Mouse (Mus musculus): Measurements from ENCODE around the gene Ctnnb1. TPM values are rescaled to one million over a fixed set of nuclear protein-coding genes. Genes with fewer than 3 reads are reported as not detected.
A peak's percentile ranks its signal among the peaks of the same experiment; 100 is the strongest.

The Ctnnb1 gene
- 100 to 1,000 TPM; 452 to 506 TPM for total RNA-seq (2021)
- long read RNA-seq, experiment 1, transcript Ctnnb1-201 (15 exons, 3,623 nt): major isoform, 115 of 188 reads
- long read RNA-seq, experiment 1, transcript Ctnnb1-215 (1 exons, 1,292 nt): minor isoform, 8 of 188 reads
- long read RNA-seq, experiment 1, partial matches to known transcripts: 33 of 188 reads
- long read RNA-seq, experiment 1, other reads (novel, unspliced or antisense): 32 of 188 reads
- long read RNA-seq, experiment 2, transcript Ctnnb1-201 (15 exons, 3,623 nt): major isoform, 81 of 143 reads
- long read RNA-seq, experiment 2, partial matches to known transcripts: 32 of 143 reads
- long read RNA-seq, experiment 2, other reads (novel, unspliced or antisense): 29 of 143 reads

DNA sequence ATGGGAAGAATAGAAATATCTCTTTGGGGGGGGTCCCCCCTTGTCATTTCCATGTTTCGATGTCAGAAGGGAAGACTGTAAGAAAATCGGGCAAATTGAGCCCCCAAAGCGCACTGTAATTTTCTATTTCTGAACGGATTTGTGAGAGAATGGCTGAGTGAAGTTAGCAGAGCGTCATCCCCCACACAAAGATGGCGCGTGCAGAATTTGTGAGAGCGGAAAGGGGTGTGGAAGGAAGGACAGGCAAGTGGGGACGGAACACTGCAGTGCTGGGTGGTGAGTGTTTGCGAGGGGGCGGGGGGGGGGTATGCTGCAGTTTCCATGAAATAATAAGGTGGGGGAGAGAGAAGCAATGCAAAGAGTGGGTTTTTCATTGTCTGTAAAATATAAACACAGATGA is at the start of gene Ctnnb1:
TSS of gene Ctnnb1 (plus strand) at position 136 of the 400 bp plus-strand sequence.
- DNase-seq (ENCODE audit: extremely low spot score in 1 of 2, low spot score in 2 of 2): no peak
- intact Hi-C loops (cut with DNase I): no loop called here
- TF ChIP-seq CTCF (IDR thresholded peaks at IDR 0.05): no peak
- Histone ChIP-seq H3K4me3 (no peak within 1 kb of the TSS), H3K27ac (no peak within 1 kb of the TSS)

DNA sequence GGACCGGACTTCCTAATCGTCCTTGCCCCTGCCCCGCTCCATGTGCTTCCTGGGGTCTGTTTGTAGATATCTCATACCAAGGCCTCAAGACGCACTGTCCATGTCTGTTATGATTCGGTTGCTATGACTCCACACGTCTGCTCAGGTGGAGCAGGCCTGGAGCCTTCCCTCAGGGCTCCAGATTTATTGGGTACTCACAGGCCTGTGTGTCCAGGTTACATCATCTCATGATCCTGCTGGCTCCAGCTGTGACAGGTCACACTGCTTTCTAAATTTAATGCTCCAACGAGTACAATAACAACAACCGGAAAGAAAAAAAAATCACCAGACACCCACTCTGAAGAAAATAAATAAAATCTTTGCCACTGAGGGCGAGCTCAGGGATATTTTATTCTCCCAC is 48.7 kb upstream of the Ctnnb1 start:
- TF ChIP-seq CTCF (IDR thresholded peaks at IDR 0.05): no peak
- intact Hi-C loops (cut with DNase I): no loop called here

GRCm38 (mm10) chr9:120881121-120881520 is 47.9 kb upstream of the Ctnnb1 start:
- intact Hi-C loops (cut with DNase I): no loop called here
- H3K4me3 ChIP-seq: no peak overlapping the region
- H3K27ac ChIP-seq: no peak overlapping the region
- no peak for TF ChIP-seq CTCF (IDR thresholded peaks at IDR 0.05)
- DNase-seq (ENCODE audit: extremely low spot score in 1 of 2, low spot score in 2 of 2): no peak

More for the DNA sequence above, 48.7 kb upstream of the Ctnnb1 start:
- Histone ChIP-seq H3K27ac (no peak overlapping the region), H3K4me3 (no peak overlapping the region)
- no peak for DNase-seq (ENCODE audit: extremely low spot score in 1 of 2, low spot score in 2 of 2)

DNA sequence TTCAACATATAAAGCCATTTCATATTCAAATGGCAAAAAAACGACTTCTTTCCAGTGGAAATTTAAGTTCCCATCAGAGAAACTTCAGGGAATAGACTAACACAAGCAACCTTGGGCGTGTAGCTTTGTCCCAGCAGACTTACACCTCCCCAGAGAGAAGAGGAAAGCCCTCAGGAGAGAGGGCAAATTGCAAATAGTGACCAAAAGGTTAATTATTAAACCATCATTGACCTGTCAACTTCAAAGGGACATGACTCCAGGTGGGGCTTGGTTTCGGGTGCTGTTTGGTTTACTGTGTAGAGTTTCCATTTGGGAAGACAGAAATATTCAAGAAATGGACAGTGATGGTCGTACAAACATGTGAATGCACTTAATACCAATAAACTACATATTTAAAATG is 47.2 kb upstream of the Ctnnb1 start:
- H3K4me3 ChIP-seq: no peak overlapping the region
- DNase-seq (ENCODE audit: extremely low spot score in 1 of 2, low spot score in 2 of 2): no peak
- no peak overlapping the region for H3K27ac ChIP-seq
- intact Hi-C loops (cut with DNase I): no loop called here
- no peak for TF ChIP-seq CTCF (IDR thresholded peaks at IDR 0.05)

- no peak overlapping the region for H3K4me3 ChIP-seq
- peak in 1 of 2 experiments; percentile 31 for DNase-seq (ENCODE audit: extremely low spot score in 1 of 2, low spot score in 2 of 2)
- intact Hi-C loops (cut with DNase I): no loop called here
- TF ChIP-seq CTCF (IDR thresholded peaks at IDR 0.05): no peak
- H3K27ac ChIP-seq: no peak overlapping the region
These were observed 44.3 kb upstream of the Ctnnb1 start for GRCm38 (mm10) chr9:120884726-120885125.

DNA sequence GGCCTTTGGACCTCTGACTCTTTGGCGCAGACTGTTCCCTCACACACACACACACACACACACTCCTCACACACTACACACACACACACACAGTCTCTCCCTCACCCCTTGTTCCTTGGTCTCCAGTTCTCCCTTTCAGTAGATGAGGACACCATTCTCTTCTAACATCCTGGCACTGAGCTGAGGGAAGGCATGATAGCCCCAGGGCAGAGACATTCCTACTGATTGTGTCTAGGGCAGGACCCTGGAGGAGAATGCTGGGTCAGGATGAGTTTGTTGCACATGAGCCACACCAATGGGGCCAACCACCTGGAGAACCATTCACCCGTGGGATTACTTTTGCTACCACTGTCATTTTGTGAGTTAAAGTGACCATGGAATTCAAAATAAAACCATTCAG is 41.4 kb upstream of the Ctnnb1 start:
- TF ChIP-seq CTCF (IDR thresholded peaks at IDR 0.05): no peak
- Histone ChIP-seq H3K27ac (no peak overlapping the region), H3K4me3 (no peak overlapping the region)
- intact Hi-C loops (cut with DNase I): no loop called here
- no peak for DNase-seq (ENCODE audit: extremely low spot score in 1 of 2, low spot score in 2 of 2)

DNA sequence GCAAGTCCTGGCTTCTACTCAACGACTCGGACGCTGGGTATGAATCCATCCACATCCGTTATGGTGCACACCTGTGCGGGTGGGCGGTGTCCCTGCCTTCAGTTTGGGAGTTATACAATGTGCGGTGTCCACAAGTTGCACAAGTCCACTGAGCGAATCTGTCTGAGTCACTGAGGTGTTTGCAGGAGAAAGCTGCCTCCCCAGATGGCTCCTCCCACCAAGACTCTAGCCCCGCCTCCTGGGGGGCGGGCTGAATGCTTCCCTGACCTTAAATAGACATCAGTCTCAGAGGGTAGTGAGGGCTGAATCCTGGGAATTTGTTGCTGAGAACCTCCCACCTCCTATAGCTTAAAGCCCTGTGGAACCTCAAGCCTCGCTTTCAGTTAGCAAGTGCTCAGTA is 35.6 kb upstream of the Ctnnb1 start:
- no peak for DNase-seq (ENCODE audit: extremely low spot score in 1 of 2, low spot score in 2 of 2)
- intact Hi-C loops (cut with DNase I): no loop called here
- no peak for TF ChIP-seq CTCF (IDR thresholded peaks at IDR 0.05)
- no peak overlapping the region for H3K27ac ChIP-seq
- no peak overlapping the region for H3K4me3 ChIP-seq

- intact Hi-C loops (cut with DNase I): no loop called here
- DNase-seq (ENCODE audit: extremely low spot score in 1 of 2, low spot score in 2 of 2): no peak
- Histone ChIP-seq H3K27ac (no peak overlapping the region), H3K4me3 (no peak overlapping the region)
- no peak for TF ChIP-seq CTCF (IDR thresholded peaks at IDR 0.05)
These were observed 35.0 kb upstream of the Ctnnb1 start for GRCm38 (mm10) chr9:120893971-120894370.

- Histone ChIP-seq H3K27ac (no peak overlapping the region), H3K4me3 (no peak overlapping the region)
- no peak for DNase-seq (ENCODE audit: extremely low spot score in 1 of 2, low spot score in 2 of 2)
- intact Hi-C loops (cut with DNase I): no loop called here
- TF ChIP-seq CTCF (IDR thresholded peaks at IDR 0.05): no peak
These were observed 34.6 kb upstream of the Ctnnb1 start for GRCm38 (mm10) chr9:120894376-120894775.

DNA sequence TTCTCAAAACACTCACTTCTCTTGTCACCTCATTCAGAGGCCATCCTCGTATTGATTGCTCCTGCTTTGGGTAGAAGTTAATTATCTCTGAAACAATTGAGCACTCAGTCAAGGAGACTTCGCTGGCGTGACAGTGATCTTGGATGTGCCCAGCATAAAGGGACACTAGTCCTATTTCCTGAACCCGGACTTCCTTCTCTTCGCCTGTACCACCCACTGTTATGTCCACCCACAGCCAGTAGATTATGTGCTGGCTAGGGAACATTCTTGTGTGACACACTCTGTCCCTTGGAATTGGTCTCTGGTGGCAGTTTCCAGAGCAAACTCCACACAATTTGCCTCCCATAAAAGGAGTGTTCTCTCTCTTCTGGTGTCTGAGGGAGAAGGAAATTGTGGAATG is 32.5 kb upstream of the Ctnnb1 start:
- no peak overlapping the region for H3K4me3 ChIP-seq
- DNase-seq (ENCODE audit: extremely low spot score in 1 of 2, low spot score in 2 of 2): no peak
- no peak overlapping the region for H3K27ac ChIP-seq
- intact Hi-C loops (cut with DNase I): no loop called here
- no peak for TF ChIP-seq CTCF (IDR thresholded peaks at IDR 0.05)

GRCm38 (mm10) chr9:120897269-120897668 is 31.7 kb upstream of the Ctnnb1 start:
- no peak for TF ChIP-seq CTCF (IDR thresholded peaks at IDR 0.05)
- H3K4me3 ChIP-seq: no peak overlapping the region
- intact Hi-C loops (cut with DNase I): no loop called here

GRCm38 (mm10) chr9:120899833-120900232 is 29.2 kb upstream of the Ctnnb1 start:
- no peak overlapping the region for H3K27ac ChIP-seq
- no peak for TF ChIP-seq CTCF (IDR thresholded peaks at IDR 0.05)
- H3K4me3 ChIP-seq: no peak overlapping the region
- intact Hi-C loops (cut with DNase I): no loop called here
- DNase-seq (ENCODE audit: extremely low spot score in 1 of 2, low spot score in 2 of 2): no peak

More at GRCm38 (mm10) chr9:120897269-120897668, 31.7 kb upstream of the Ctnnb1 start:
- H3K27ac ChIP-seq: no peak overlapping the region
- no peak for DNase-seq (ENCODE audit: extremely low spot score in 1 of 2, low spot score in 2 of 2)

Measured in left cerebral cortex, adult 2 months (tissue).